Mouse (Mus musculus) kidney, adult 2 months (tissue): ENCODE data around the gene Lpin2.

Experiments used
- CTCF ChIP-seq: fragments of 200-500 bp; conservative IDR thresholded peaks from 2 replicates; pipeline ENCODE4 v1.5.1; 2011; ENCODE audit warnings: low read depth, mild to moderate bottlenecking, control low read depth, low read length, moderate library complexity, mixed read lengths; ENCODE audit not compliant: insufficient read depth, insufficient read length
- POLR2A ChIP-seq: fragments of 200-500 bp; IDR thresholded peaks from one replicate; pipeline ENCODE4 v1.6.1; 2011; ENCODE audit warnings: low read depth, low read length, control low read depth

- TF ChIP-seq CTCF (no peak), POLR2A (no peak)
Measured at GRCm38 (mm10) chr17:71240811-71241210, 58.5 kb downstream of the Lpin2 start.
